Mouse (Mus musculus): ENCODE data around the gene Ddx46.

GRCm38 (mm10) chr13:55591961-55592490 lies 42.8 kb upstream of the Ddx46 start:
- no peak for TF ChIP-seq CTCF (IDR thresholded peaks at IDR 0.05; ENCODE audit: low read depth, low read length)
- TF ChIP-seq POLR2A (IDR thresholded peaks at IDR 0.05; ENCODE audit: borderline replicate concordance, low read depth, low read length), result no peak

All from bone marrow macrophage, adult 2 months (primary cell).